In genomic region chr11:38938124-38938883, GRCm38 (mm10) we compare ENCODE assay signal across 8 mouse cellular contexts.
DNase-seq lines count a peak whose midpoint lies in the region; ATAC-seq and TF ChIP-seq lines count a peak whose summit lies in the region.

No protein-coding gene starts in this region.

- DNase-seq in midbrain, embryonic 14.5 days: peak; percentile 80
- DNase-seq in midbrain, embryonic 10.5 days (ENCODE audit: low spot score): no peak
- DNase-seq in forebrain, embryonic 14.5 days (ENCODE audit: low spot score): peak; percentile 76
- DNase-seq in stomach, postnatal 0 days (ENCODE audit: low spot score): no peak
- DNase-seq in spleen, adult 18-20 months: no peak

- peak overlapping the region; percentile 23 for H3K4me2 ChIP-seq in hindbrain, embryonic 13.5 days
- no peak overlapping the region for H3K4me2 ChIP-seq in hindbrain, embryonic 12.5 days (replicated peaks)
- no peak overlapping the region for H3K4me2 ChIP-seq in midbrain, embryonic 14.5 days (ENCODE audit: low read length)
- H3K4me2 ChIP-seq in forebrain, embryonic 14.5 days (ENCODE audit: low read length): no peak overlapping the region
- H3K4me2 ChIP-seq in stomach, postnatal 0 days (replicated peaks; ENCODE audit: low read depth): no peak overlapping the region
- no peak overlapping the region for H3K4me2 ChIP-seq in intestine, embryonic 16.5 days (ENCODE audit: low read depth, low read length)

- no peaks in the 10 kb centered on the region for H3K36me3 ChIP-seq in hindbrain, embryonic 13.5 days
- no peaks in the 10 kb centered on the region for H3K36me3 ChIP-seq in hindbrain, embryonic 12.5 days
- no peaks in the 10 kb centered on the region for H3K36me3 ChIP-seq in midbrain, embryonic 14.5 days (ENCODE audit: control insufficient read depth, insufficient read depth, low read length)
- no peaks in the 10 kb centered on the region for H3K36me3 ChIP-seq in midbrain, embryonic 10.5 days
- no peaks in the 10 kb centered on the region for H3K36me3 ChIP-seq in forebrain, embryonic 14.5 days (ENCODE audit: control insufficient read depth, insufficient read depth, low read length)
- no peaks in the 10 kb centered on the region for H3K36me3 ChIP-seq in stomach, postnatal 0 days (ENCODE audit: control insufficient read depth, insufficient read depth, low read length)
- H3K36me3 ChIP-seq in intestine, embryonic 16.5 days (ENCODE audit: control insufficient read depth, insufficient read depth, low read length): no peaks in the 10 kb centered on the region

- 0 out of 2 replicates have a peak, but pooled peaks cover 3% of the 10 kb centered on the region for H3K4me1 ChIP-seq in hindbrain, embryonic 13.5 days (replicated peaks)
- no peaks in the 10 kb centered on the region for H3K4me1 ChIP-seq in hindbrain, embryonic 12.5 days
- H3K4me1 ChIP-seq in midbrain, embryonic 14.5 days (ENCODE audit: control insufficient read depth, insufficient read depth, low read length): no peaks in the 10 kb centered on the region
- H3K4me1 ChIP-seq in midbrain, embryonic 10.5 days: peaks cover 6% of the 10 kb centered on the region; the same call in 1 of the 2 replicates
- no peaks in the 10 kb centered on the region for H3K4me1 ChIP-seq in forebrain, embryonic 14.5 days (ENCODE audit: control insufficient read depth, insufficient read depth, low read length)
- H3K4me1 ChIP-seq in stomach, postnatal 0 days (replicated peaks; ENCODE audit: control insufficient read depth, insufficient read depth): no peaks in the 10 kb centered on the region
- no peaks in the 10 kb centered on the region for H3K4me1 ChIP-seq in intestine, embryonic 16.5 days (ENCODE audit: control insufficient read depth, insufficient read depth, low read length)

- ATAC-seq in hindbrain, embryonic 13.5 days (ENCODE audit: low FRiP score): 0 out of 2 replicates have a peak, but pooled peaks have one; percentile 32
- ATAC-seq in hindbrain, embryonic 12.5 days (ENCODE audit: low FRiP score): no peak
- no peak for ATAC-seq in midbrain, embryonic 14.5 days (ENCODE audit: low FRiP score, low TSS enrichment)
- ATAC-seq in forebrain, embryonic 14.5 days: peak; percentile 61
- ATAC-seq in stomach, postnatal 0 days (ENCODE audit: low FRiP score, low TSS enrichment): no peak
- no peak for ATAC-seq in intestine, embryonic 16.5 days

- no peaks in the 10 kb centered on the region for H3K27me3 ChIP-seq in hindbrain, embryonic 13.5 days
- no peaks in the 10 kb centered on the region for H3K27me3 ChIP-seq in hindbrain, embryonic 12.5 days
- H3K27me3 ChIP-seq in midbrain, embryonic 14.5 days (ENCODE audit: control insufficient read depth, insufficient read depth, low read length): no peaks in the 10 kb centered on the region
- no peaks in the 10 kb centered on the region for H3K27me3 ChIP-seq in midbrain, embryonic 10.5 days (ENCODE audit: low read depth, poor library complexity, severe bottlenecking)
- no peaks in the 10 kb centered on the region for H3K27me3 ChIP-seq in forebrain, embryonic 14.5 days (replicated peaks; ENCODE audit: control insufficient read depth, insufficient read depth, low read length)
- no peaks in the 10 kb centered on the region for H3K27me3 ChIP-seq in stomach, postnatal 0 days (ENCODE audit: control insufficient read depth, insufficient read depth, low read length)
- H3K27me3 ChIP-seq in intestine, embryonic 16.5 days (replicated peaks; ENCODE audit: control insufficient read depth, insufficient read depth, low read length): no peaks in the 10 kb centered on the region

- TF ChIP-seq EP300 in stomach, postnatal 0 days (optimal IDR thresholded peaks at IDR 0.05): no peak

- H3K4me3 ChIP-seq in hindbrain, embryonic 13.5 days: no peak overlapping the region
- H3K4me3 ChIP-seq in hindbrain, embryonic 12.5 days: no peak overlapping the region
- no peak overlapping the region for H3K4me3 ChIP-seq in midbrain, embryonic 14.5 days (replicated peaks; ENCODE audit: low read depth, low read length)
- H3K4me3 ChIP-seq in midbrain, embryonic 10.5 days: no peak overlapping the region
- no peak overlapping the region for H3K4me3 ChIP-seq in forebrain, embryonic 14.5 days (ENCODE audit: low read depth, low read length)
- H3K4me3 ChIP-seq in stomach, postnatal 0 days (ENCODE audit: low read depth, low read length): no peak overlapping the region
- no peak overlapping the region for H3K4me3 ChIP-seq in intestine, embryonic 16.5 days (ENCODE audit: low read length)

- 43% methylated on average over 9 of the region's 9 CpGs for WGBS in hindbrain, embryonic 13.5 days
- 46% methylated on average over 9 of the region's 9 CpGs for WGBS in hindbrain, embryonic 12.5 days
- 33% methylated on average over 9 of the region's 9 CpGs for WGBS in midbrain, embryonic 14.5 days
- WGBS in midbrain, embryonic 10.5 days: 47% methylated on average over 9 of the region's 9 CpGs
- WGBS in forebrain, embryonic 14.5 days: 18% methylated on average over 9 of the region's 9 CpGs
- WGBS in stomach, postnatal 0 days: 37% methylated on average over 9 of the region's 9 CpGs
- 44% methylated on average over 9 of the region's 9 CpGs for WGBS in intestine, embryonic 16.5 days

- no peak overlapping the region for H3K9ac ChIP-seq in hindbrain, embryonic 13.5 days
- H3K9ac ChIP-seq in hindbrain, embryonic 12.5 days: no peak overlapping the region
- no peak overlapping the region for H3K9ac ChIP-seq in midbrain, embryonic 14.5 days (replicated peaks; ENCODE audit: low read length)
- no peak overlapping the region for H3K9ac ChIP-seq in forebrain, embryonic 14.5 days (ENCODE audit: low read length)
- no peak overlapping the region for H3K9ac ChIP-seq in stomach, postnatal 0 days (ENCODE audit: low read length)
- H3K9ac ChIP-seq in intestine, embryonic 16.5 days (ENCODE audit: low read depth, low read length): no peak overlapping the region

- H3K27ac ChIP-seq in hindbrain, embryonic 13.5 days: no peak overlapping the region
- H3K27ac ChIP-seq in hindbrain, embryonic 12.5 days: no peak overlapping the region
- no peak overlapping the region for H3K27ac ChIP-seq in midbrain, embryonic 14.5 days (replicated peaks; ENCODE audit: low read depth, low read length)
- no peak overlapping the region for H3K27ac ChIP-seq in midbrain, embryonic 10.5 days (replicated peaks)
- no peak overlapping the region for H3K27ac ChIP-seq in forebrain, embryonic 14.5 days (ENCODE audit: low read depth, low read length)
- no peak overlapping the region for H3K27ac ChIP-seq in stomach, postnatal 0 days (replicated peaks)
- H3K27ac ChIP-seq in intestine, embryonic 16.5 days (ENCODE audit: low read length): no peak overlapping the region

- H3K9me3 ChIP-seq in hindbrain, embryonic 13.5 days: no peaks in the 10 kb centered on the region
- H3K9me3 ChIP-seq in hindbrain, embryonic 12.5 days (replicated peaks): no peaks in the 10 kb centered on the region
- no peaks in the 10 kb centered on the region for H3K9me3 ChIP-seq in midbrain, embryonic 14.5 days (ENCODE audit: control insufficient read depth, low read length)
- H3K9me3 ChIP-seq in midbrain, embryonic 10.5 days (replicated peaks): no peaks in the 10 kb centered on the region
- no peaks in the 10 kb centered on the region for H3K9me3 ChIP-seq in forebrain, embryonic 14.5 days (replicated peaks; ENCODE audit: control insufficient read depth, low read length)
- H3K9me3 ChIP-seq in stomach, postnatal 0 days (ENCODE audit: control insufficient read depth, low read length): no peaks in the 10 kb centered on the region
- no peaks in the 10 kb centered on the region for H3K9me3 ChIP-seq in intestine, embryonic 16.5 days (ENCODE audit: control insufficient read depth, low read length)

- peak; percentile 58 for TF ChIP-seq CTCF in stomach, postnatal 0 days (IDR thresholded peaks at IDR 0.05; ENCODE audit: low read depth)

Comparison
In these comparisons a context has a peak if more than half of its experiments do, and no peak if none do; other contexts are left out.
1. ATAC-seq: peak in hindbrain, embryonic 13.5 days (single experiment) and forebrain, embryonic 14.5 days (single experiment); none in hindbrain, embryonic 12.5 days (single experiment), midbrain, embryonic 14.5 days (single experiment), stomach, postnatal 0 days (single experiment) and intestine, embryonic 16.5 days (single experiment).
2. DNase-seq: peak in midbrain, embryonic 14.5 days (single experiment) and forebrain, embryonic 14.5 days (single experiment); none in midbrain, embryonic 10.5 days (single experiment), stomach, postnatal 0 days (single experiment) and spleen, adult 18-20 months (0 of 2).